Mouse (Mus musculus) neural tube, postnatal 0 days (tissue): Measurements from ENCODE around the gene Il2ra. TPM values are rescaled to one million over a fixed set of nuclear protein-coding genes. Genes with fewer than 3 reads are reported as not detected.

Experiments used
- polyA plus RNA-seq: library from polyadenylated mRNA; unstranded; fragments of >200 nt; fragmentation: Nextera tagmentation; extraction: Ambion mirVana; gene quantifications from 2 replicates; pipeline ENCODE4 v1.2.1, GENCODE M21; 2015

Il2ra gene
- polyA plus RNA-seq, result 0.05 TPM in 1 of 2 replicates, not detected in the other

GRCm38 (mm10) chr2:11642451-11642941 lies at the start of gene Il2ra:
TSS of gene Il2ra (plus strand) at chr2:11642807.

GRCm38 (mm10) chr2:11604053-11604452 lies 38.6 kb upstream of the Il2ra start, which contains the start of gene Rbm17:
TSS of gene Rbm17 (minus strand) at chr2:11604153.

GRCm38 (mm10) chr2:11625890-11626289 lies 16.7 kb upstream of the Il2ra start, which contains the start of gene Gm17490:
TSS of gene Gm17490 (minus strand) at chr2:11626264.

GRCm38 (mm10) chr2:11705201-11706025 lies 62.8 kb downstream of the Il2ra start, which contains the start of gene Il15ra:
TSS of gene Il15ra (plus strand) at chr2:11705290.

Other genes with a start within 250 kb of the Il2ra start
- 29.8 TPM in 2 replicates for gene Pfkfb3, start 88.7 kb upstream of the Il2ra start, polyA plus RNA-seq
- gene Rbm17, start 38.7 kb upstream of the Il2ra start, polyA plus RNA-seq, result 110 and 116 TPM in 2 replicates
- gene Gm17490, start 16.5 kb upstream of the Il2ra start, polyA plus RNA-seq, result not detected in 2 replicates
- 3.5 and 3.6 TPM in 2 replicates for gene Il15ra, start 62.5 kb downstream of the Il2ra start, polyA plus RNA-seq
- 86.7 and 89.2 TPM in 2 replicates for gene Fbh1, start 134.8 kb downstream of the Il2ra start, polyA plus RNA-seq
- 29.7 and 33.4 TPM in 2 replicates for gene Ankrd16, start 135.1 kb downstream of the Il2ra start, polyA plus RNA-seq